Mouse (Mus musculus) heart, postnatal 0 days (tissue): ENCODE results near the gene Fbxo34.

Source experiments
- CTCF ChIP-seq: IDR thresholded peaks from 2 replicates; pipeline ENCODE4 v1.5.1; 2016; ENCODE audit warnings: antibody characterized with exemption, control low read depth, low read depth
- EP300 ChIP-seq: IDR thresholded peaks from 2 replicates; pipeline ENCODE4 v1.6.1; 2016; ENCODE audit warnings: antibody characterized with exemption, low read depth

- TF ChIP-seq CTCF, result no peak
- TF ChIP-seq EP300, result no peak
These were observed 32.9 kb upstream of the Fbxo34 start for GRCm38 (mm10) chr14:47417346-47417745.
